In the genomic region with DNA sequence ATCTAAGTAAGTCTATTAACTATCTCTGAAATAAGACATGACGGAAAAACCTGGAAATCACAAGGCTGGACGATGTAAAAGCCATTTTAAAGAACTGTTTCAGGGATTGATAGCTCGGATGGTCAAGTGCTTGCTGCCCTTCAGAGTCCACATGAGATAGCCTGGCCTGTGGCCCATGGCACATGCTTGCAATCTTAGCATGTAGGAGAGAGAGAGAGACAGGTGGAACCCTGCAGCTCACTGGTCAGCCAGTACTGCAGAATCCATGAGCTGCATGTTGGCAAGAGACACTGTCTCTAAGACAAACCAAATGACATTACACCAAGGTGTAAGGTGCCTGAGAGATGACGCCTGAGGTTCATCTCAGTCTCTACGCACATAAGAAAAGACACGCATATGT, we compare ENCODE assay signal across 10 mouse cellular contexts.
"Had no signal": no experiment of that assay in that cellular context is flagged by ENCODE, and none has a peak within 500 bp of the region (broad histone marks: within the 10 kb centered on the region; RNA-seq: fewer than 3 reads in every experiment).

No protein-coding gene starts in this region.

- DNase-seq: lung, adult 2 months; lung, postnatal 14 days; lung, postnatal 36 days; right cerebral cortex, postnatal 14 days; thymus, adult 18-20 months; thymus, postnatal 14 days; thymus, postnatal 36 days had no signal

- ATAC-seq: lung, postnatal 0 days; midbrain, embryonic 13.5 days; midbrain, embryonic 15.5 days had no signal
